Mouse (Mus musculus) liver, embryonic 11.5 days (tissue): ENCODE results near the gene Klhl32. TPM values are rescaled to one million over a fixed set of nuclear protein-coding genes. Genes with fewer than 3 reads are reported as not detected.
"Not testable (repeated sequence)": the region's sequence is repeated elsewhere in the genome, so short reads cannot be mapped to it uniquely, and the experiment has no call there.

ENCODE experiments used
- ATAC-seq: fragments of 200-750 bp; cut with Nextera tagmentation; replicated peaks from 2 replicates; pipeline ENCODE4 v1.8.0; 2017; ENCODE audit warnings: moderate number of reproducible peaks, mild to moderate bottlenecking, moderate TSS enrichment, moderate library complexity; ENCODE audit not compliant: low FRiP score
- DNase-seq: peaks from one replicate; pipeline ENCODE4 v3.0.0-alpha.2; 2017; ENCODE audit warnings: low spot score
- H3K27ac ChIP-seq: fragments of 300-500 bp; sonication (generic); 2 replicates; pipeline ENCODE4 v1.5.1; 2014; ENCODE audit warnings: mild to moderate bottlenecking, low read depth, low read length, control low read depth
- H3K27me3 ChIP-seq: fragments of 300-500 bp; sonication (generic); replicated peaks from 2 replicates; pipeline ENCODE4 v1.6.1; 2014; ENCODE audit warnings: low read length, mixed read lengths; ENCODE audit not compliant: control insufficient read depth, insufficient read depth
- H3K36me3 ChIP-seq: fragments of 300-500 bp; sonication (generic); 2 replicates; pipeline ENCODE4 v1.6.1; 2014; ENCODE audit warnings: mild to moderate bottlenecking, low read length, moderate library complexity, mixed read lengths; ENCODE audit not compliant: control insufficient read depth, insufficient read depth
- H3K4me1 ChIP-seq: fragments of 300-500 bp; sonication (generic); replicated peaks from 2 replicates; pipeline ENCODE4 v1.6.1; 2014; ENCODE audit warnings: low read length, mixed read lengths; ENCODE audit not compliant: control insufficient read depth, insufficient read depth
- H3K4me2 ChIP-seq: fragments of 300-500 bp; sonication (generic); 2 replicates; pipeline ENCODE4 v1.6.1; 2014; ENCODE audit warnings: mild to moderate bottlenecking, control low read depth, moderate library complexity
- H3K4me3 ChIP-seq: fragments of 300-500 bp; sonication (generic); 2 replicates; pipeline ENCODE4 v1.5.1; 2014; ENCODE audit warnings: low read depth, low read length, control low read depth
- H3K9ac ChIP-seq: fragments of 300-500 bp; sonication (generic); 2 replicates; pipeline ENCODE4 v1.6.1; 2014; ENCODE audit warnings: low read depth, low read length, control low read depth
- H3K9me3 ChIP-seq: fragments of 300-500 bp; sonication (generic); 2 replicates; pipeline ENCODE4 v1.6.1; 2016; ENCODE audit warnings: low read length, inconsistent platforms, mixed read lengths; ENCODE audit not compliant: control insufficient read depth
- WGBS: fragments of 180-500 bp; shearing (Covaris S2); extraction: QIAGEN DNeasy Blood & Tissue Kit; methylation state at CpG from one replicate; pipeline ENCODE4 v1.1.7; 2014; 5-methylcytosine and 5-hydroxymethylcytosine counted together
- polyA plus RNA-seq: library from polyadenylated mRNA; unstranded; fragments of >200 nt; fragmentation: Nextera tagmentation; extraction: Ambion mirVana; gene quantifications from 2 replicates; pipeline ENCODE4 v1.2.1, GENCODE M21; 2014

Gene Klhl32
- polyA plus RNA-seq: 0.34 and 0.51 TPM in 2 replicates

GRCm38 (mm10) chr4:24850401-24851325, at the start of gene Klhl32:
TSS of gene Klhl32 (minus strand) at chr4:24851124.
- ATAC-seq (peak; percentile 79), DNase-seq (peak; percentile 75)
- Histone ChIP-seq H3K36me3 (no peaks in the 10 kb centered on the region), H3K27me3 (no peaks in the 10 kb centered on the region), H3K4me3 (peak within 1 kb of the TSS; percentile 66), H3K9ac (peak within 1 kb of the TSS; percentile 61), H3K4me1 (no peaks in the 10 kb centered on the region), H3K27ac (no peak within 1 kb of the TSS), H3K9me3 (no peaks in the 10 kb centered on the region), H3K4me2 (peak within 1 kb of the TSS; percentile 90)
- WGBS: 1% methylated on average over 48 of the region's 63 CpGs

GRCm38 (mm10) chr4:24899146-24899545, 48.2 kb upstream of the Klhl32 start:
- DNase-seq (no peak), ATAC-seq (no peak)
- peak overlapping the region; percentile 84 for H3K4me3 ChIP-seq
- peak overlapping the region; percentile 87 for H3K9ac ChIP-seq
- WGBS: 43% methylated on average over 4 of the region's 4 CpGs
- H3K36me3 ChIP-seq: peaks cover 8% of the 10 kb centered on the region
- peak overlapping the region; percentile 88 for H3K4me2 ChIP-seq
- H3K4me1 ChIP-seq: peaks cover 4% of the 10 kb centered on the region; the same call in 1 of the 2 replicates
- H3K9me3 ChIP-seq: no peaks in the 10 kb centered on the region
- H3K27ac ChIP-seq: no peak overlapping the region
- H3K27me3 ChIP-seq: no peaks in the 10 kb centered on the region

GRCm38 (mm10) chr4:24898636-24899035, 47.7 kb upstream of the Klhl32 start:
- H3K4me3 ChIP-seq: peak overlapping the region; percentile 84
- peak overlapping the region; percentile 88 for H3K4me2 ChIP-seq
- DNase-seq: no peak
- H3K9me3 ChIP-seq: no peaks in the 10 kb centered on the region
- no peak overlapping the region for H3K27ac ChIP-seq
- no peaks in the 10 kb centered on the region for H3K27me3 ChIP-seq
- no peak; the same call in 1 of the 2 replicates for ATAC-seq
- whole genome bisulfite sequencing: 22% methylated on average over 8 of the region's 8 CpGs
- H3K9ac ChIP-seq: peak overlapping the region; percentile 87
- H3K36me3 ChIP-seq: peaks cover 8% of the 10 kb centered on the region
- peaks cover 4% of the 10 kb centered on the region; the same call in 1 of the 2 replicates for H3K4me1 ChIP-seq

GRCm38 (mm10) chr4:24897851-24898515, 47.1 kb upstream of the Klhl32 start, which contains the start of gene Ndufaf4:
TSS of gene Ndufaf4 (plus strand) at chr4:24898083.
- H3K27ac ChIP-seq: peak within 1 kb of the TSS; percentile 70
- peak within 1 kb of the TSS; percentile 87 for H3K9ac ChIP-seq
- H3K4me3 ChIP-seq: peak within 1 kb of the TSS; percentile 84
- H3K27me3 ChIP-seq: no peaks in the 10 kb centered on the region
- peaks cover 4% of the 10 kb centered on the region; the same call in 1 of the 2 replicates for H3K4me1 ChIP-seq
- H3K36me3 ChIP-seq: peaks cover 8% of the 10 kb centered on the region
- ATAC-seq (peak; percentile 97), DNase-seq (peak; percentile 96)
- H3K4me2 ChIP-seq: peak within 1 kb of the TSS; percentile 88
- H3K9me3 ChIP-seq: no peaks in the 10 kb centered on the region
- under 1% methylated on average over 56 of the region's 58 CpGs for WGBS

GRCm38 (mm10) chr4:24897351-24897750, 46.4 kb upstream of the Klhl32 start:
- H3K9me3 ChIP-seq: no peaks in the 10 kb centered on the region
- ATAC-seq: peak; percentile 50

GRCm38 (mm10) chr4:24896829-24897228, 45.9 kb upstream of the Klhl32 start:
- Histone ChIP-seq H3K9me3 (no peaks in the 10 kb centered on the region), H3K4me3 (no peak overlapping the region), H3K27me3 (no peaks in the 10 kb centered on the region), H3K4me2 (peak overlapping the region; percentile 88), H3K27ac (no peak overlapping the region), H3K4me1 (peaks cover 4% of the 10 kb centered on the region; the same call in 1 of the 2 replicates), H3K9ac (no peak overlapping the region), H3K36me3 (peaks cover 6% of the 10 kb centered on the region; the same call in 1 of the 2 replicates)
- ATAC-seq (no peak), DNase-seq (no peak)
- 0% methylated on average over 1 of the region's 1 CpGs for WGBS

More at GRCm38 (mm10) chr4:24897351-24897750, 46.4 kb upstream of the Klhl32 start:
- peaks cover 6% of the 10 kb centered on the region; the same call in 1 of the 2 replicates for H3K36me3 ChIP-seq
- H3K27me3 ChIP-seq: no peaks in the 10 kb centered on the region
- no peak overlapping the region for H3K27ac ChIP-seq
- peaks cover 4% of the 10 kb centered on the region; the same call in 1 of the 2 replicates for H3K4me1 ChIP-seq
- 22% methylated on average over 7 of the region's 7 CpGs for whole genome bisulfite sequencing
- no peak for DNase-seq
- H3K4me3 ChIP-seq: peak overlapping the region; percentile 84
- peak overlapping the region; percentile 48 for H3K9ac ChIP-seq
- H3K4me2 ChIP-seq: peak overlapping the region; percentile 88

- Histone ChIP-seq H3K27ac (no peak overlapping the region), H3K27me3 (no peaks in the 10 kb centered on the region), H3K4me2 (no peak overlapping the region), H3K36me3 (no peaks in the 10 kb centered on the region), H3K4me3 (no peak overlapping the region), H3K4me1 (peaks cover 4% of the 10 kb centered on the region; the same call in 1 of the 2 replicates), H3K9ac (no peak overlapping the region), H3K9me3 (peaks cover 3% of the 10 kb centered on the region; the same call in 1 of the 2 replicates)
- 75% methylated on average over 4 of the region's 4 CpGs for WGBS
- ATAC-seq: no peak
- no peak for DNase-seq
These were observed 43.7 kb upstream of the Klhl32 start for GRCm38 (mm10) chr4:24894625-24895024.

GRCm38 (mm10) chr4:24892293-24892692, 41.4 kb upstream of the Klhl32 start:
- DNase-seq, H3K27me3 ChIP-seq, H3K27ac ChIP-seq, H3K9ac ChIP-seq, H3K4me1 ChIP-seq, ATAC-seq, H3K4me3 ChIP-seq, H3K4me2 ChIP-seq, H3K9me3 ChIP-seq, H3K36me3 ChIP-seq: not testable (repeated sequence)
- WGBS: 63% methylated on average over 2 of the region's 2 CpGs
